Mouse (Mus musculus): ENCODE results near the gene Rab37.

DNA sequence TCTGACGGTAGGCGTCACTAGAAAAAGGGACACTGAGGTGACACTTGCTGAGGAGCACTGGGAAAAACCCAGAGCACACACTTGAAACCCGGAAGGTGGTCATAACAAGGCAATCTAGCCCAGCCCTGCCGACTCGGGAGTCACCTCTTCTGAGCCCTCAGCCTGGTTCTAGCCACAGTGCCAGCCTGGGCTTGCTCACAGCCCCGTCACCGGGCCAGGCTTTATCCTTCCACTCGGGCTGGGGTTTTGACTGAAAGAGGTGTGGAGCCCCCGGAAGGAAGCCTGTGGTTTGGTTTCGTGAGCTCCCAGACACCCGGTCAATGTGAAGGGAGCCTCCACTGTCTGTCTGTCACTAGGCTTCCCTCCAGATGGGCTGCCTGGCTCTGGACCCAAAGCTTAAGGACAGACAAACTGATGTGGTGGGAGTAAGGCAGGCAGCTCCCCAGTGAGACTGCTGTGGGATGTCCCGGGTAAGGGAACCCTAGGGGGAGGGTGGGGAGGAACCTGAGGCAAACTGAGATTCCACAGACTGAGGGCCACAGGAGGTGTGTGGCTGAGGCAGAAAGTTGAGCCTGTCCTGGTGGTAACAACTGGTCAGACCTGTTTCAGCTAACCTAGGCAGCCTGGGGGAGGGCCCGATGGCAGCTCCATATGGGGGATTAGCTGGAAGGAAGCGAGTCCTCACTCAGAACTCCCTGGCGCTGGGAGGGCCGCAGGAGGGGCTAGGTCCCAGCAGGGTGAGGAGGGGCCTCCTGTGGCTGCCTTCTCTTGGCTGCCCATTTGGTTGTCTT, 82.5 kb downstream of the Rab37 start:
- TF ChIP-seq CTCF (IDR thresholded peaks at IDR 0.05; ENCODE audit: control insufficient read depth, insufficient read depth, insufficient read length) (no peak), USF1 (IDR thresholded peaks at IDR 0.05; ENCODE audit: low read depth) (no peak)
